Mouse (Mus musculus) E14TG2a.4 (cell line): Measurements from ENCODE around the gene Map3k6.

Experiments
- CTCF ChIP-seq: conservative IDR thresholded peaks from 2 replicates; pipeline ENCODE4 v1.5.1; 2014; ENCODE audit warnings: low read length
- NANOG ChIP-seq: IDR thresholded peaks from 2 replicates; pipeline ENCODE4 v1.6.1; 2014; ENCODE audit warnings: borderline replicate concordance, low read length, mixed read lengths
- POU5F1 ChIP-seq: IDR thresholded peaks from 2 replicates; pipeline ENCODE4 v1.6.1; 2014; ENCODE audit warnings: low read length, borderline replicate concordance

- TF ChIP-seq CTCF (no peak), NANOG (no peak), POU5F1 (no peak)
Observed at GRCm38 (mm10) chr4:133278482-133278881, 37.9 kb downstream of the Map3k6 start.
